Mouse (Mus musculus) adrenal gland, adult 8-10 months (tissue): ENCODE results near the gene Uchl5. TPM values are rescaled to one million over a fixed set of nuclear protein-coding genes. Genes with fewer than 3 reads are reported as not detected.

Experiments used
- DNase-seq: peaks from one replicate; pipeline ENCODE4 v3.0.0; 2022
- total RNA-seq, 4 experiments: library from RNA; stranded (reverse); gene quantifications; 2 replicates each; pipeline ENCODE4 v1.2.4; 2022

Uchl5 gene
- total RNA-seq, 4 experiments from 2014 or later = 22.5 to 25.9 (median 24.3) TPM

GRCm38 (mm10) chr1:143809062-143809461 lies 32.0 kb downstream of the Uchl5 start:
- no peak for DNase-seq

- DNase-seq = peak; percentile 51
These were observed 36.7 kb downstream of the Uchl5 start for GRCm38 (mm10) chr1:143813676-143814360.

GRCm38 (mm10) chr1:143820096-143820877 lies 43.2 kb downstream of the Uchl5 start:
- DNase-seq = no peak

GRCm38 (mm10) chr1:143822677-143823076 lies 45.6 kb downstream of the Uchl5 start:
- no peak for DNase-seq

- DNase-seq = no peak
These were observed 53.6 kb downstream of the Uchl5 start for GRCm38 (mm10) chr1:143830713-143831112.

- DNase-seq = no peak
These were observed 59.5 kb downstream of the Uchl5 start for GRCm38 (mm10) chr1:143836363-143837182.

- no peak for DNase-seq
These were observed 60.6 kb downstream of the Uchl5 start for GRCm38 (mm10) chr1:143837681-143838080.

- peak; percentile 73 for DNase-seq
These were observed 61.9 kb downstream of the Uchl5 start for GRCm38 (mm10) chr1:143838896-143839410.

- DNase-seq = no peak
These were observed 75.3 kb downstream of the Uchl5 start for GRCm38 (mm10) chr1:143852329-143852728.

GRCm38 (mm10) chr1:143852779-143853358 lies 75.8 kb downstream of the Uchl5 start:
- no peak for DNase-seq

- peak; percentile 74 for DNase-seq
These were observed 76.6 kb downstream of the Uchl5 start for GRCm38 (mm10) chr1:143853691-143854115.

GRCm38 (mm10) chr1:143855706-143856105 lies 78.6 kb downstream of the Uchl5 start:
- no peak for DNase-seq

Other genes starting within 250 kb of the Uchl5 start
- 10 to 100 TPM in 1 of 4 experiments, 1 to 10 TPM in 3; 5.3 to 10.2 (median 7.0) TPM for gene B3galt2, start 136.6 kb upstream of the Uchl5 start, total RNA-seq
- 100 to 1,000 TPM in 3 of 4 experiments, 10 to 100 TPM in 1; 90.9 to 134 (median 122) TPM for gene Cdc73, start 74.4 kb upstream of the Uchl5 start, total RNA-seq
- 100 to 1,000 TPM in 2 of 4 experiments, 10 to 100 TPM in 2; 81.6 to 107 (median 95.7) TPM for gene Glrx2, start 60.9 kb upstream of the Uchl5 start, total RNA-seq
- gene Trove2, start 204 bp upstream of the Uchl5 start, total RNA-seq = 10 to 100 TPM; 14.6 to 25.7 (median 20.0) TPM
- gene Rgs2, start 226.9 kb downstream of the Uchl5 start, total RNA-seq = 100 to 1,000 TPM; 180 to 417 (median 331) TPM